Mouse (Mus musculus) urinary bladder, postnatal 14 days (tissue): ENCODE measurements around the gene Tnfrsf12a.

Experiments
- DNase-seq: peaks from one replicate; pipeline ENCODE4 v3.0.0; 2021; ENCODE audit warnings: low spot score

The Tnfrsf12a gene

DNA sequence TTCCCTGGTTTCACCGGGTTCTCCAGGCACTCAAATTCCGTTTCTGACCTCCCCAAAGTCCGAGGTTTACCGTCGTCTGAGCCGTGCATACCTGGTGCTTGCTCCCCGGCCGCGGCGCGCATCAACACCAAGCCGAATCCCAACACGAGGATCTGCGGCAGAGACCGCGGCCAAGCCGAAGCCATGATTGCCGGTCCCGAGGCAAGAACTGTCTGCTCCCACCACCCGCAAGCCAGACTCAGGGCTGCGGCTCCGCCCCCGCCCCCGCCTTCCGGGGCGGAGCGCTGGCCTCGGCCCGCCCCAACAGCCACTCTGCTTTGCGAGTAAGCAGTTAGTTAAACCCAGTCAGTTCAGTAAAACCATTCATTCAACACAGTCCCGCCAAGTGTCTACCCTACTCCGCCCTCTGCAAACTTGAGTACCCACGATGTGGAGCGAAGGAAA, at the start of gene Tnfrsf12a:
Gene Tnfrsf12a (minus strand): TSS at position 233 of the 444 bp plus-strand sequence.
- peak; percentile 85 for DNase-seq

DNA sequence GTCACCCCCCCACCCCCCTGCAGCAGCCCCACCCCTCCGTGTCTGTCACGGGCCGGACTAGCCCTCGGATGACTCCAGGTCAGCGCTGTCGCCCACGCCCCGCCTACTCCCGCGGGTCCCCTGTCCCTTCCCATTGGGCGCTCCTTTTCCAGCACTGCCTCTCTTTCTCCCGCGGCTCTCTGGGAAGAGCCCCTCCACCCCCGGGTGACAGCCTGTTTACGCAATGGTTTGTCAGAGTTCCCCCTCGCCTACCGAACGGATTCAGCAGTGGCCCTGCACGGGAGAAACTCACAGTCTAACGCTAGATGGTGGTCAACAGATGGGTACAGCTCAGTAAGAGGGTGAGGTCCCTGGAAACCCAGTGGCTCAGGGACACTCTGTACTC, 49.5 kb upstream of the Tnfrsf12a start:
- DNase-seq = peak; percentile 82

DNA sequence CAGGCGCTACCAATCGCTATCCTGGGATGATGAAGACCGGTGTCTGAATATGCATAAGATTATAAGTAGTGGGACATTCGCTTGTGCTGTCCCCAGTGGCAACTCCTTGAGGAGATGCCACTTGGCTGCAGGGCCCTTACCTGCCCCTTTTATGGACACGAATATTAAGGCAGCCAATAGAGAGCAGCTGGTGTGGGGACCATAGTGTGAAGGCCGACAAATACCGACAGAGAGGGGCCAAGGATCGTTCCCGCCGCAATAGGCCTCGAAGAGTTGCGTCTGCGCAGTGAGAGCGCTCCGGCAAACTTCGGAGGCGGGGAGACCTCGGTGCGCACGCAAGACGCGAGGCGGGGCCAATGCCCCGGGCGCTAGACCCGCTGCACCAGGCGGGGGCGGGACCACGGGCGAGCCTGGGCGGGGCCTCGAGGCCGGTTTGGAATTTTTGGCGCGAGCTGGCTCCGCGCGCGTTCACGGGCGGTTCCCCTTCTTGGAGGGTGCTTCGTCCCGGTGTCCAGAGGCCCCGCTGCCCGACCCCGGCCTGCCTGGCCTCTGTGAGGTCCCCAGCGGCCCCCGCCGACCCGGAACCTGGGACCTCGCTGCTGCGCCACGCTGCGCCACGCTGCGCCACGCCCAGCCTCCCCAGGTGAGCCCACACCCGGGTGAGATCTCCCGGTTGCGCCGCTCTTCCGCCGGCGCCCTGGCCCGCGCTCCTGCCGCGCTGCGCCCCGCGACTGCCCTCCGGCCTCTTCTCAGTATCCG, 48.9 kb upstream of the Tnfrsf12a start, which contains the start of gene Pkmyt1:
Gene Pkmyt1 (plus strand): TSS at position 338 of the 759 bp plus-strand sequence.
- peak; percentile 96 for DNase-seq

DNA sequence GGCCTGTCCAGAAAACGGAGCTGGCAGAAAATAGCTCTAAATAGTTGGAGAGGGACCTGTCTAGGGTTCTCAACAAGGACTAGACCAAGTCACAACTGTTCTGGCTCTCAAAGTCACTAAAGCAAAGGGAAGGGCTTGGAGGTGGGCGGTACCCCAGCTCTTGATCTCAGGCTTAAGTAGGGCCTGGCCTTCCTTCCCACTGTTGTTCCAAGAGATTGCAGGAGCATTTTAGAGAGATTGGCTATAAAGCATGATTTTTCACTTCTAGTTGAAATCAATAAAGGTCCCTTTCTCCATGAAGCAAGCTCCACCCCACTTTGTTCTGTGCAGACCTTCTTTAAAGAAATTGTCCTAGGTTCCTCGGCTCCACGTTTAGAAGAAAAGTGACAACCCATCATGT, 48.2 kb upstream of the Tnfrsf12a start:
- no peak for DNase-seq

DNA sequence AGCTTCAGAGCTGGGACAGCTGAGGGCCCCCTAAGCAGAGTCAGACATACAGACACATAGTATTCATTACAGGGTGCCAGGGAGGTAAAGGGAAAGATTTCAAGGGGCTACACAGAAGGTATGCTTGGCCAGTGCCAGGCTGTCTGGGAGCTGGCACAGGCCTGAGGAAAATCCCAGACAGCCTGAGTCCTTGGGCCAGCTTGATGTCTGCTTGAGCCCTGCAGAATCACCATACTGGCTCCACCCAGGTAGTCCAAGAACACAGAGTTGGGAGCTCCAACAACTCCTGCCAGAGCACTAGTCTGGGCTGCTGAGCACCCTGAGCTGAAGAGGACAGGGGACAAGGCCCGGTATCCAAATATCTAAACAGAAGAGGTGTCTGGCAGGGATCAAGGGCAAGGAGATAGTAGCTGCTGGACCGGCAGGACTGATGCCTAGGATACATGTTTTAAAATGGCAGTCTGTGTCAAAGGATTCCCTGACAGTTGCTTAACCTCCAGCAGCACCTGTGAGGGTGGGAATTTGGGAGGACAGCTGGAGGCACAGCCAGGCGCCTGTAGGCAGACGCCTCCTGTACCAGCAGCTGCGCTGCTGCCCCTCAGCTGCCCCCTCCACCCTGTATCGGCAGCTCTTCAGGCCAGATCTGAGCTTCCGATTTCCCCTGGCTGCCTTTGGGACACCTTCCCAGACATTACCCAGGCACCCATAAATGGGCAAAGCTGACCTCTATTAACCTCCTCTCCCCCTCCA, 45.3 kb upstream of the Tnfrsf12a start, which contains the start of gene 1520401A03Rik:
Gene 1520401A03Rik (minus strand): TSS at position 408 of the 750 bp plus-strand sequence.
- no peak for DNase-seq

DNA sequence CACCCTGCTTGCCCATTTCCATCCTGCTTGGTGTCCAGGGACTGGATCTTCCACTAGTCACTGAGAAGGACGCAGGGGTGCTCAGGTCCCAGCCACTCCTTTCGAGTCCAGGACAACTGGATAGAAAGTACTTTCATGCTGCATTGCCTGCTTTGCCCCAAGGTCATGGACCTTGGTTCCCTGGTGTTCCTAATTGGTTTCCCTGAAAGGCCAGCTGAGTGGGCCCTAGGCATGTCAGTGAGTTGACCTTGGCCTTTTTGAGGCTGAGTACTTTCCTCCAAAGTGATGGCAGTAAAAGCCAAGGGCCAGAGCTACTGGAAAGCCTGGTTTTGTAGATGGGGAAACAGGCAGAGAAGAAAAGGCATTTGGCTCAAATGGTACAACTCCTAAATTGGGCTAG, 44.6 kb upstream of the Tnfrsf12a start:
- no peak for DNase-seq

DNA sequence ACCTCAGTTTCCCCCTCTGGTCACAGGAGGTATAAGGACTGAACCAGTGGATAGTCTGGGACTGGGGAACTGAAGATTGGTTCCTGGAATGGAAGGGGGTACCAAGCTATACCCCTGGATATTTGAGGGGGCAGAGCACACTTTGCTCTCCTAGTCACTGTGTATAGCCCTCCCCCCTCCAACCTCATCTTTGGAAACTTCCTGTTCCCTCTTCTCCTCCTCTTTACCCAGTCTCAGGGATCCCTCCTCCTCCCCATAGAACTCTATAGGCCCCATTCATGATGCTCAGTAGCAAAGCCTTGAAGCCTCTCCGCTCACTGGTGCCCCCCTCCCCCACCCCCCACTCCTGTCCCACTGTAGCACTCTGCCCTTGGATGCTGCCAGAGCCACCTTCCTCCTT, 42.2 kb upstream of the Tnfrsf12a start:
- DNase-seq = no peak

DNA sequence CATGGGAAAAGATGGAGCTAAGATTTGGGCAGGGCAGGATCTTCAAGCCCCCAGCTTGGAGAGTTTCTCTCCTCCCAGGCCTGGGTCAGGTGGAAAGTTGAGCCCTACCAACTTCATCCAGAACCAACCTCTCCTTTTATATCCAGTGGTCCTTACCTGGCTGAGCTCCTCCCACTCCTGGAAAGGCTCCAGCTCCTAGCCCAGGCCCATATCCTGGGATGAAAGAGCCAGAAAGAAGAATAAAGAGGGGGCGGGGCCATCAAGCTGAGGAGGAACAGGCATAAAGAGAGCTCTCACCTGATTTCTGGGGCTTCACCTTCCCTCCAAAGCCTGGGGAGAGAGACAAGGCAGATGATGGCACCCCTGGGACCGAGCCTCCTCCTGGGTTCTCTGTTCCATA, 39.7 kb upstream of the Tnfrsf12a start:
- no peak for DNase-seq

DNA sequence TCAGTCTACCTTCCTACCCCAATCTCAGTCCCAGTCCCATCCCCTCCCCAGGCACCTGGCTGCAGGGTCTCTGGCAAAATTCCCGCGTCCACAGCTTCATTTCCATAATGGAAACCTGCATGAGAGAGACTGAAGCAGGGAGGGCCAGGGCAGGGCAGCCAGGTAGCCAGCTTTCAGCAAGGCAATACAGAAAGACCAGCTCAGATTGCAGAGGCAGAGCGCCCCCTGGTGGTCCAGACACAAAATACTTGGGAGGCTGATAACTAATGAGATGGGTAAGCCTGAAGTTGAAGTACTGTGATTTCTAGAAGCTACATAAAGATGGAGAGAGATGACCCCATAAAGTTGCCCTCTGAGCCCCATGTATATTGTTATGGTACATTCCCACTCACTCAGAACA, 28.9 kb upstream of the Tnfrsf12a start:
- DNase-seq = peak; percentile 78

DNA sequence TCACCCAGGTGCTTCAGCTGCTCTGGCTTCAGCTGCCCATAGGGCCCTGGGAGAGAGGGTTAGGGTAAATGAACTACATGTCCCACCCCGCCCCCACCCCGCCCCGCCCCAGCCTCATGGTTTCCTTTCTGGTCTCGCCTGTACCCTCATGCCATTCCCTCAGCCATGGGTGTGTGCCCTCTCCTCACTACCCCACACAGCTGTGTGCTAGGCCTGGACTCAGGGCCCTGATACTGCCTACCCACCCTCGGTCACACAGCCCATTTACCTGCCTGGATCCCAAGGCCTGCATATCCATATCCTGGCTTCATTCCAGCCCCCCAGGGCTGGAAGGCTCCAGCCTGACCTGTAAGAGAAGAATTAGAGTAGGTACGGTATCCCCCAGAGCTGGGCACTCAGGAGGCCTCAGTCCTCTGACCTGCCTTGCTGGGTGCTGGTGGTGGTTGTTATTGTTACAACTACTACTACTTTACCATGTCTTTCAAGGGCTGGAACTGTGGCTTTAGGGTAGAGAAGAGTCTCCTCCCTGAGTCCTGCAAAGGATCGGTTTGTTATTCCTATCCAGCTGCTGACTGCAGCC, 28.3 kb upstream of the Tnfrsf12a start:
- DNase-seq = no peak

DNA sequence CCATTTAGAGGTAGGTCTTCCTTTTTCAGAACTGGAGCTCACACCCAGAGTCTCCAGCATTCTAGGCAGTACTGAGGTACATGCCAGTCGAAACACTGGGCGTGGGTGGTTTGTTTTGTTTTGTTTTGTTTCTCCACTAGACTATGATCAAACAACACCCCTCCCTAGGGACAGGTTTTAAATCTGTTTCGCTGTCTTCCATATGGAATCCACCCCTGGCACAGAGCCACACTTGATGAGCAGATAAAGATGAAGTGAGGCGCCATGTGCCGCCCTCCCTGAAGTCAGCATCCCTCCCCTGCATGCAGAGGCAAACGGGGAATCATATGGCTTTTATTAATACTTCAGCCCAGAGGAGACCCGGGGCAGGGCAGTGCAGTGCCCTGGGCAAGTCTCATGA, 27.5 kb upstream of the Tnfrsf12a start:
- no peak for DNase-seq

DNA sequence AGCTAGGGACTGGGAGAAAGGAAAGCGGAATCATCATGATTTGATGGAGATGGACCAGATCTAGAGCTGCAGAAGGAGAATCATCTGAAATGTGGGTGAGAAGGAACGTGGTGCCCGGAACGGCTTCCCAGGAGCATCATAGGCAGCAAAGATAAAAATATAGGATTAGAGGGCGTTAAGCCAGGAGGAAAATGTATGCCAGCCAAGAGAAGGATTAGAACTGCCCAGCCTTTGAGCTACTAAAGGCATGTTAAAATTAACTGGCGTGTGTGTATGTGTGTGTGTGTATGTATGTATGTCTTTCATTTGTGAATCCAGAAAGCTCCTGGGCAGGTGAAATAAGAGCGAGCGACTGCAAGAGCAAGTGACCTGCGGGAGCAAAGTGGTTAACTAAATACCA, 26.0 kb upstream of the Tnfrsf12a start:
- no peak for DNase-seq

DNA sequence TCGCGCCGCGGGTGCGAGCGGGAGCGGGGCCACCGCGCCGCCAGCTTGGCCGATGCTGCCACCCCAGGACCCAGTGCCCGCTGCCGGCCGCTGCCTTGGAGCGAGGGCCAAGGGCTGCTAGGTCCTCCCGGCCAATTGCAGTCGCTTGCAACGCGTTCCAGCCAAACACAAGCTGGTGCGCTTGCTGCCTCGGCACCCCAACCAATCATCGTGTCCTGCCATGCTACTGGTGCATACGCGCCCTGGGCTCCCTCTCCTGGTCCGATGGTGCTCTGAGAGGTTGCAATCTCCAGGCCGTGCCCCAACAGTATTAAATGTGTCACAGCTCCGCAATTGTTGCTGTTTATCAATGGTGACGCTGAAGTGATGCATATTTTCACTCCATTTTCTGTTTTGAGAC, 22.8 kb upstream of the Tnfrsf12a start:
- peak; percentile 92 for DNase-seq

DNA sequence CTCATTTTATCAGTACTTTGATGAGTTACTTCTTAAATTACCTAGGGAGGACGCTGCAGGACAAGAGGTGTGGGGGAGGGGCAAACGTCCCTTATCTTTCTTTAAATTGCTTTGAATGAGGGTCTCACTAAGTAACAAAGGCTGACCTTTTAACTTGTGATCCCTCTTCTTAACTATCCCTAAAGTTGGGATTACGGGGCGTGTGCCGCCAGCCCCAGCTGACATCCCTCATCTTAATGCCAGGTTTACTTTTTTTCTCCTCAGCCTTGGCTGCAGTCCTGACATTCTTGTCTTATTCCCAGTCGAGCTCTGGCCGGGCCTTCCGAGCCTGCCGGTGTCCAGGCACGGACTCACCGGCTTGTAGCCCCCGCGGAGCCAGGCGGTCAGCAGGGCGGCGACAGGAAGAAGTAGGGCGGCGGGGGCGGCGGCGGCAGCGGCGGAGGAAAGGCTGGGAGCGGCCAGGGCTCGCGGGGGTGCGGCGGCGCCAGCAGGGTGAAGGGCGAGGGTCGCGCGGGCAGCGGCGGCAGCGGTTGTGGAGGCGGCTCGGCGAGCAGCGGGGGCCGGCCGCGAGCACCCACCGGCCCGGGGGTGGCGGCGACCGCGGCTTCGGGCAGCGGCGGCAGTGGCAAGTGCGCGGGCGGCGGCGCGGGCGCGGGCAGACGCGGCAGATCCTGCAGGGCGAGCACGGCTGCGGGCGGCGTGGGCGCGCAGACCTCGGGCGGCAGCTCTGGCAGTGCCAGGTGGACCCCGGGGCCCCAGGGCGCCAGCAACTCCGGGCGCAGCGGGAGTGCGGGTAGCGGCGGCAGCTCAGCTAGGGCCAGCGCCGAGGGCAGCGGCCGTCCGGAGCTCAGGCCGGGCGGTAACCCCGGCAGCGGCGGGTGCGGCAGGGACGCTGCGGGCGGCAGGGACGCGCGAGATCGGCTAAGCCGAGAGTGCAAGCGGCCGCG, 22.1 kb upstream of the Tnfrsf12a start:
- DNase-seq = peak; percentile 52

DNA sequence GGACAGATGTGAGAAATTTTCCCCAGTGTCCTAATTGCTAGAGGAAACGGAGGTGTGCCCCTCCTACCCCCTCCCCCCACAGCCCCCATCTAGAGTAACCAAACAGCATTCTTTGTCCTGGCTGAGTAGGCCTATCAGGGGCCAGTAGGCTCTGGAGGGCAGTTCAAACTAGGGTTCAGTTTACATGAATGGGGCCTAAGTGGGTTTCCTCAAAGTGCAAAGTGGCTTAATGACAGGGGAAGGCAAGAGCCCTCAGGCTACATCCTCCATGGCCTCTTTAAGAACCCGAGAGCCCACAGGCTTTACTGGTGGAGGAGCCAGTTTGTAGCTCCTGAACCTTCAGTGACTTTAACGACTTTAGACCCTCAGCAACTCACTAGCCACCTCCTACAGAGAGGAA, 18.5 kb upstream of the Tnfrsf12a start:
- DNase-seq = no peak

DNA sequence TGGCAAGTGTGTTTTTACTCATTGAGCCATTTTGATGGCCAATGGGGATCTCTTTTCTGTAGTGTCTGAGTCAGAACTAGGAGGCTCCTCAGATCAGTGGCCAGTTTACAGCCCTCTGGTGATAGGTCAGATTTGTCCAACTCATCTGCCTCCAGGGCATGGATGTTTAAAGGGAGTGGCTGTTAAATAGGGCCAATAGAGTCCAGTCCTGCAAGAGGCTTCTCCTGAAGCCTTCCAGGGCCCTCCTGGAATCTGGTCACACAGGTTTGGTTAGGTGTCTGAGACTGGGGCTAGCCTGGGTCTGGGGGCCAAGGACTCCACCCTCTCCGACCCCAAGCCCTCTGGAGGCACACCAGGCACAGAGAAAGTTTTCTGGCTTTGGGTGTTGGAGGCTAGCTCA, 17.2 kb upstream of the Tnfrsf12a start:
- DNase-seq = no peak

DNA sequence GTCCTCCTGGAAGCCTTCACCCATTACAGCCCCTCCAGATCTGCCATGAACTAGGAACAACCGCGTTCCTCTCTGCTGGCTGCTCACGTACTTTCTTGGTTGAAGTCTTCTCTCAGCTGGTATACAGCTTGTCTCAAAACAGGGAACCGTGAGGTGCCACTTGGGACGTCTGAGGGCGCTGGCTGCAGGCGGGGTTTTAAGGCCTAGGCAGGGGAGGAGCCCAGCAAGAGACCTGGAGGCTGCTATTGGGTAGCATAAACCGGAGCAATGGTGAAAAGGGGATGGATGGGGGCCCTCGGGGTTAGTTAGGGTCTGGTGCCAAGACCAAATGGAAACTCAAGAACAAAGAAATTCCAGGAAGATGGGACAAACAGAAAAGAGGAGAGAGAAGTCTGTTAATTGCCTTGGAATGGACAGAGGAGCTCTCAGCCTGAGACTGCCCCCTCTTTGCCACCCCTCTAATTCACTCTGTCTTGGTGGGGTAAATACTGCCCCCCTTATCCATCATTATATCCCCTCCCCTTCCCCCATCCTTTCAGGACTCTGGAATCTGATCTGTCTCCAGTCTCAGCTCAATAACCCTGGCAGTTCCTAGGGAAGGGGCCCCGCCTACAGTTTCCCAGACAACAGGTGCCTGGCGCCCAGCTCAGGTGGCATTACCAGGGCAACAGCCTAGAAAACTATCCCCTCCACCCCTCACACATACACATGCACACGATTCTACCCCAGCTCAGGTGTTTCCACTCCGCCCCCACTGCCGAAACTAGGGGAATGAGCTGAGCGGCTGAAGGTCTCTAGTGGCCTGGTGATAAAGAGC, 6.8 kb upstream of the Tnfrsf12a start, which contains the start of gene Cldn9:
Gene Cldn9 (minus strand): TSS at position 171 of the 817 bp plus-strand sequence.
- DNase-seq = no peak

DNA sequence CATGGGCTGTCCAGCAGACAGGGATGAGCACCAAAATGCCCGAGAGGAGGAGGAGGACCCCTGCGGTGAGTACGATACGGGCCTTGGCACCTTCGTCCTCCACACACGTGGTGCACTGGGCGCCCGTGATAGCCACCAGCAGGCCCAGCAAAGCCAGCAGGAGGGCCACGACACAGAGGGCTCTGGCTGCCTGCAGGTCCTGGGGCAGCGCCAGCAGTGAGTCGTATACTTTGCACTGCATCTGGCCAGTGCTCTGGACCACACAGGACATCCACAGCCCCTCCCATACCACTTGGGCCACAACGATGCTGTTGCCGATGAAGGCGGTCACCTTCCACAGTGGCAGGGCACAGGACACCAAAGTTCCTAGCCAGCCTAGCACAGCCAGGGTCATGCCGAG, 6.0 kb upstream of the Tnfrsf12a start:
- no peak for DNase-seq

DNA sequence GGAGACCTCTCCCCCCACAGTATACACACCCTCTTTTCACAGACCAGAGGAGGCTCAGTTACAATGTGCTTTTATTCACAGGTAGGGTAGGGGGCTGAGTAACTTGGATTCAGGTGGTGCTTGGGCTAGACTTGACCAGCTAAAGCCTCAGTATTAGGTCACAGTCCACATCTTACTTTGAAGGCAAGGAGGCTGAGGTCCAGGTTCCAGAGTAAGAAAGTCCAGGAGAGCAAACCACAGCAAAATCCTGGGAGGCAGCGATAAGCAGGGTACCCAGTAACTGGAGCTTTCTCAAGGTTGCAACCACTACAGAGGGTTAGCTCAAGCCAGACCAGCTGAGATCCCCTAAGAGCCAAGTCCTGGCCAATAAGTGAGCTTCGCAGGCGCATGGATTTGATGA, 5.3 kb upstream of the Tnfrsf12a start:
- DNase-seq = no peak

DNA sequence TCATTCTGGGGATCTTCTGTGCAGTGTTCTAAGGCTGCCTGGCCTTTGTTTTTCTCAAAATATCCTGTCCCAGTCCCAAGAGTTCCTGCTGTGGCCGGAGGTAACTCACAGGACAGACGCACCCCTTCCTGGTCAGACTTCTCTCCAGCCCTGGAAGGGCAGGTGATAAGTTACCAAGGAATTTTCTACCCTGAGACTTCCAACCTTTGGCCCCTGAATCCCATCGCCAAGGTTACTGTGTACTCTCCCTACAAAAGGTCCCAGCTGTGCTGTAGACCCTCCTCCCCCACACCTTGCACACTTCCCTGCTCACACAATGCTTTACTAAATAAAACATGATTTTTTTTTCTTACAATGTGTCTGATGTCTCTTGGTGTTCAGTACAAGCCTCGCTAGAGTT, 4.8 kb upstream of the Tnfrsf12a start:
- DNase-seq = no peak

DNA sequence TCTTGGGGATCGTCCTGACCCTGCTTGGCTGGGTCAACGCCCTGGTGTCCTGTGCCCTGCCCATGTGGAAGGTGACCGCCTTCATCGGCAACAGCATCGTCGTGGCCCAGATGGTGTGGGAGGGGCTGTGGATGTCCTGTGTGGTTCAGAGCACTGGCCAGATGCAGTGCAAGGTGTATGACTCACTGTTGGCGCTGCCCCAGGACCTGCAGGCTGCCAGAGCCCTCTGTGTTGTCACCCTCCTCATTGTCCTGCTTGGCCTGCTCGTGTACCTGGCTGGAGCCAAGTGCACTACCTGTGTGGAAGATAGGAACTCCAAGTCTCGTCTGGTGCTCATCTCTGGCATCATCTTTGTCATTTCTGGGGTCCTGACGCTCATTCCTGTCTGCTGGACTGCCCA, 3.8 kb upstream of the Tnfrsf12a start:
- peak; percentile 65 for DNase-seq
